Mouse (Mus musculus) kidney, adult 2 months (tissue): Measurements from ENCODE around the gene Zbtb42. TPM values are rescaled to one million over a fixed set of nuclear protein-coding genes. Genes with fewer than 3 reads are reported as not detected.

Experiments
- DNase-seq: peaks from one replicate; pipeline ENCODE4 v3.0.0; 2021
- H3K27ac ChIP-seq: fragments of 200-500 bp; 2 replicates; pipeline ENCODE4 v1.5.1; 2012; ENCODE audit warnings: low read depth, low read length, control low read depth, inconsistent platforms; ENCODE audit not compliant: insufficient read depth
- H3K27me3 ChIP-seq: fragments of 200-500 bp; replicated peaks from 2 replicates; pipeline ENCODE4 v1.6.1; 2012; ENCODE audit warnings: mild to moderate bottlenecking, moderate library complexity, low read length, inconsistent platforms; ENCODE audit not compliant: control insufficient read depth, insufficient read depth
- H3K36me3 ChIP-seq: fragments of 200-500 bp; 2 replicates; pipeline ENCODE4 v1.6.1; 2012; ENCODE audit warnings: mild to moderate bottlenecking, moderate library complexity, low read length, inconsistent platforms; ENCODE audit not compliant: control insufficient read depth, insufficient read depth
- H3K4me1 ChIP-seq: fragments of 200-500 bp; 2 replicates; pipeline ENCODE4 v1.6.1; 2011; ENCODE audit warnings: low read length; ENCODE audit not compliant: control insufficient read depth, insufficient read depth
- H3K4me3 ChIP-seq: fragments of 200-500 bp; 2 replicates; pipeline ENCODE4 v1.5.1; 2011; ENCODE audit warnings: mild to moderate bottlenecking, low read depth, low read length, control low read depth; ENCODE audit not compliant: insufficient read depth
- CTCF ChIP-seq: fragments of 200-500 bp; conservative IDR thresholded peaks from 2 replicates; pipeline ENCODE4 v1.5.1; 2011; ENCODE audit warnings: low read depth, mild to moderate bottlenecking, control low read depth, low read length, moderate library complexity, mixed read lengths; ENCODE audit not compliant: insufficient read depth, insufficient read length
- POLR2A ChIP-seq: fragments of 200-500 bp; IDR thresholded peaks from one replicate; pipeline ENCODE4 v1.6.1; 2011; ENCODE audit warnings: low read depth, low read length, control low read depth
- WGBS: fragments of 180-500 bp; shearing (Covaris S2); methylation state at CpG from one replicate; pipeline ENCODE4 v1.1.7; 2018; 5-methylcytosine and 5-hydroxymethylcytosine counted together
- polyA plus RNA-seq: library from polyadenylated mRNA; depleted of rRNA; stranded (reverse); fragments of >200 nt; gene quantifications from 2 replicates; pipeline ENCODE4 v1.2.3, GENCODE M21; 2012; rRNA removed

Zbtb42 gene
- polyA plus RNA-seq, 1 experiment, result 10.7 TPM

GRCm38 (mm10) chr12:112730808-112731207 is 52.2 kb downstream of the Zbtb42 start:
- no peak for TF ChIP-seq POLR2A
- TF ChIP-seq CTCF, result no peak
- no peak for DNase-seq
- no peak overlapping the region for H3K27ac ChIP-seq
- WGBS, result 54% methylated on average over 14 of the region's 14 CpGs
- H3K27me3 ChIP-seq, result no peaks in the 10 kb centered on the region
- no peak overlapping the region for H3K4me3 ChIP-seq
- H3K4me1 ChIP-seq, result no peaks in the 10 kb centered on the region; the same call in 1 of the 2 replicates
- no peaks in the 10 kb centered on the region for H3K36me3 ChIP-seq

Other genes starting within 250 kb of the Zbtb42 start
- gene A530016L24Rik, start 189.4 kb upstream of the Zbtb42 start, polyA plus RNA-seq, result 11.4 and 16.2 TPM in 2 replicates
- 0.45 and 1.0 TPM in 2 replicates for gene Tmem179, start 162.1 kb upstream of the Zbtb42 start, polyA plus RNA-seq
- gene Inf2, start 90.0 kb upstream of the Zbtb42 start, polyA plus RNA-seq, result 8.9 and 9.6 TPM in 2 replicates
- 8.1 and 10.4 TPM in 2 replicates for gene Adssl1, start 58.8 kb upstream of the Zbtb42 start, polyA plus RNA-seq
- 27.7 and 27.8 TPM in 2 replicates for gene Siva1, start 34.1 kb upstream of the Zbtb42 start, polyA plus RNA-seq
- 85.3 and 90.6 TPM in 2 replicates for gene Akt1, start 3.9 kb upstream of the Zbtb42 start, polyA plus RNA-seq
- 63.4 and 75.3 TPM in 2 replicates for gene Cep170b, start 41.6 kb downstream of the Zbtb42 start, polyA plus RNA-seq
- gene Pld4, start 81.8 kb downstream of the Zbtb42 start, polyA plus RNA-seq, result 19.6 and 23.7 TPM in 2 replicates
- gene Ahnak2, start 123.8 kb downstream of the Zbtb42 start, polyA plus RNA-seq, result 0.70 and 0.99 TPM in 2 replicates
- 19.1 and 22.5 TPM in 2 replicates for gene Clba1, start 130.1 kb downstream of the Zbtb42 start, polyA plus RNA-seq
- 10.3 and 10.6 TPM in 2 replicates for gene Cdca4, start 150.6 kb downstream of the Zbtb42 start, polyA plus RNA-seq
- 1.7 and 4.6 TPM in 2 replicates for gene Gpr132, start 189.4 kb downstream of the Zbtb42 start, polyA plus RNA-seq